ENCODE assay signal across 9 mouse cellular contexts in the genomic region with DNA sequence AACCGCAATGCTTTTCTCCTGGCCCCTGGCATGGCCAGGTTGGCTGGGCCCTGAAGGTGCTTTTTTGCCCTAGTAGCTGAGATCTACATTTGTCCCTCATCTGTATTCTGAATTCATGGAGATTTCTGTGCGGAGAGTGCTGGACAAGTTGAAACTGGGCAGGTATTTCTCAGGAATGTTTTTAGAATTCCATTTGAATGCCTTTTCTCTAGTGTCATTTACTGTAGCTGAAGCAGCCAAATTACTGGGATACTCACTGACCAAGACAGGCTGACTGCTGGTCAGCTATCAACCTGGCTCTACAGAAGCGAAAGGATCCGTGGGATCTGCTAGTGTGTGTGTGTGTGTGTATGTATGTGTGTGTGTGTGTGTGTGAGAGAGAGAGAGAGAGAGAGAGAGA.
DNase-seq lines count a peak whose midpoint lies in the region; ATAC-seq lines count a peak whose summit lies in the region.
"Had no signal": no experiment of that assay in that cellular context is flagged by ENCODE, and none has a peak within 500 bp of the region (broad histone marks: within the 10 kb centered on the region; RNA-seq: fewer than 3 reads in every experiment).

No protein-coding gene starts in this region.

- no peaks in the 10 kb centered on the region for H3K36me3 ChIP-seq in kidney, embryonic 15.5 days
- H3K36me3 ChIP-seq in embryonic facial prominence, embryonic 10.5 days (replicated peaks) = no peaks in the 10 kb centered on the region
- H3K36me3 ChIP-seq in hindbrain, embryonic 13.5 days = no peaks in the 10 kb centered on the region
- H3K36me3 ChIP-seq in neural tube, embryonic 12.5 days = no peaks in the 10 kb centered on the region
- H3K36me3 ChIP-seq: liver, embryonic 15.5 days had no signal

- H3K9ac ChIP-seq in kidney, embryonic 15.5 days = no peak overlapping the region
- H3K9ac ChIP-seq in hindbrain, embryonic 13.5 days = peak overlapping the region; percentile 13; the same call in 1 of the 2 replicates
- H3K9ac ChIP-seq in neural tube, embryonic 12.5 days = no peak overlapping the region
- H3K9ac ChIP-seq: liver, embryonic 15.5 days had no signal

- H3K4me3 ChIP-seq in kidney, embryonic 15.5 days (replicated peaks) = no peak overlapping the region
- peak overlapping the region; percentile 31; the same call in 1 of the 2 replicates for H3K4me3 ChIP-seq in embryonic facial prominence, embryonic 10.5 days
- H3K4me3 ChIP-seq in hindbrain, embryonic 13.5 days = no peak overlapping the region
- H3K4me3 ChIP-seq in neural tube, embryonic 12.5 days = no peak overlapping the region
- H3K4me3 ChIP-seq: liver, embryonic 15.5 days had no signal

- H3K4me1 ChIP-seq in kidney, embryonic 15.5 days = peaks cover 17% of the 10 kb centered on the region
- H3K4me1 ChIP-seq in embryonic facial prominence, embryonic 10.5 days = peaks cover 29% of the 10 kb centered on the region
- peaks cover 17% of the 10 kb centered on the region for H3K4me1 ChIP-seq in hindbrain, embryonic 13.5 days (replicated peaks)
- H3K4me1 ChIP-seq in neural tube, embryonic 12.5 days = peaks cover 14% of the 10 kb centered on the region
- H3K4me1 ChIP-seq: liver, embryonic 15.5 days had no signal

- peak overlapping the region; percentile 93 for H3K27ac ChIP-seq in kidney, embryonic 15.5 days
- H3K27ac ChIP-seq in embryonic facial prominence, embryonic 10.5 days (replicated peaks) = peak overlapping the region; percentile 82
- peak overlapping the region; percentile 78 for H3K27ac ChIP-seq in hindbrain, embryonic 13.5 days
- H3K27ac ChIP-seq in neural tube, embryonic 12.5 days = no peak overlapping the region; the same call in 1 of the 2 replicates
- H3K27ac ChIP-seq: liver, embryonic 15.5 days had no signal

- H3K4me2 ChIP-seq in kidney, embryonic 15.5 days = peak overlapping the region; percentile 22
- peak overlapping the region; percentile 19; the same call in 1 of the 2 replicates for H3K4me2 ChIP-seq in hindbrain, embryonic 13.5 days
- peak overlapping the region; percentile 28 for H3K4me2 ChIP-seq in neural tube, embryonic 12.5 days (replicated peaks)
- H3K4me2 ChIP-seq: liver, embryonic 15.5 days had no signal

- no peaks in the 10 kb centered on the region for H3K27me3 ChIP-seq in kidney, embryonic 15.5 days
- no peaks in the 10 kb centered on the region for H3K27me3 ChIP-seq in embryonic facial prominence, embryonic 10.5 days (replicated peaks; ENCODE audit: low read depth, poor library complexity, severe bottlenecking)
- H3K27me3 ChIP-seq in hindbrain, embryonic 13.5 days = no peaks in the 10 kb centered on the region
- no peaks in the 10 kb centered on the region for H3K27me3 ChIP-seq in neural tube, embryonic 12.5 days (replicated peaks)
- H3K27me3 ChIP-seq: liver, embryonic 15.5 days had no signal

- no peak for DNase-seq in kidney, adult 11 months
- DNase-seq in embryonic facial prominence, embryonic 10.5 days (ENCODE audit: low spot score) = no peak
- DNase-seq in thymus, postnatal 36 days = no peak
- DNase-seq in left cerebral cortex, postnatal 4 days = no peak
- no peak for DNase-seq in urinary bladder, postnatal 4 days (ENCODE audit: low spot score in 2 of 2)

- intact Hi-C loops in left cerebral cortex, postnatal 4 days (cut with DNase I) = no loop called here

- H3K9me3 ChIP-seq in kidney, embryonic 15.5 days (replicated peaks) = no peaks in the 10 kb centered on the region
- H3K9me3 ChIP-seq in embryonic facial prominence, embryonic 10.5 days = no peaks in the 10 kb centered on the region
- H3K9me3 ChIP-seq in hindbrain, embryonic 13.5 days = no peaks in the 10 kb centered on the region
- no peaks in the 10 kb centered on the region for H3K9me3 ChIP-seq in neural tube, embryonic 12.5 days
- H3K9me3 ChIP-seq: liver, embryonic 15.5 days had no signal

- peak; percentile 19 for ATAC-seq in kidney, embryonic 15.5 days (replicated peaks; ENCODE audit: low FRiP score)
- no peak; the same call in 1 of the 2 replicates for ATAC-seq in hindbrain, embryonic 13.5 days (ENCODE audit: low FRiP score)
- ATAC-seq in neural tube, embryonic 12.5 days (ENCODE audit: low FRiP score, low read depth) = peak; percentile 26

- WGBS in kidney, embryonic 15.5 days = 66% methylated on average over 4 of the region's 4 CpGs
- WGBS in embryonic facial prominence, embryonic 10.5 days = 62% methylated on average over 4 of the region's 4 CpGs
- WGBS in hindbrain, embryonic 13.5 days = 29% methylated on average over 4 of the region's 4 CpGs
- WGBS in neural tube, embryonic 12.5 days = 50% methylated on average over 4 of the region's 4 CpGs
